Mouse (Mus musculus) liver, embryonic 14.5 days (tissue): Measurements from ENCODE around the gene Guca2a.

Experiments used
- CTCF ChIP-seq: IDR thresholded peaks from 2 replicates; pipeline ENCODE4 v1.5.1; 2016; ENCODE audit warnings: antibody characterized with exemption, low read depth, control low read depth
- EP300 ChIP-seq: IDR thresholded peaks from 2 replicates; pipeline ENCODE4 v1.6.1; 2016; ENCODE audit warnings: antibody characterized with exemption, low read depth

DNA sequence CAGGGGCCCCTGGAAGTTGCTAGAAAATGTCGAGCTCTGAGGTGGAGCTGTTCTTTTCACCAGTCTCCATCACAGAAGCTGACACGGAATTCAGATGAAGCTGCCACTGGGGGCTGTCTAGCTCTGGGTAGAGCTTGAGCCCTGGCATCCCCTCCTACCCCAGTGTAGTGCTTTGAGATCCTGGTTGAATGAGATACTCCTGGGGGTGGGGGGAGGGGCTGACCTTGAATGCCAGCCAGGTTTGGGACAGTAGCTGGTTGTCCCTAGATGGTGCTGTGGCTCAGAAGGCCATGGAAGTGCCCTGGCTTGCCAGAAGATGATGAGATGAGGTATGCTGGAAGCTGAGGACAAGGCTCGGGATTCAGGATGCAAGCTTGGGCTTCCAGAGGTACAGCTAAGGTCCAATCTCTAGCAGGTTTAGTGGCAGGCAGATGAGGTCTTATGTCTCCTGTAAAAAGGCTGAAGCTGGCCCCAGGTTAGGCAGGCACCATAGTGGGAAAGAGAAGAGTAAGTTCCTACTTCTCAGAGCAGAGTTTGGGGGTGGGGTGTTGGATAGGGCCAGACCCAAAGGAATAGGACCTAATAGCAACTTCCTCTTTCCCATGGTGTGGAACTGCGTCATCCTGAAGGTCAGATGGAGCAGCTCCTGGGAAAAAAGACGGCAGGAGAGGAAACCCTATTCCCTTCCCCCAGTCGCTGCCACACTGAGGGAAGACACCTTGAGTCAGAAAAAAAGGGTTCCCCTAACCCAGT is 2.4 kb upstream of the Guca2a start:
- TF ChIP-seq CTCF, result no peak
- no peak for TF ChIP-seq EP300
